ENCODE assay signal across 25 mouse cellular contexts in the genomic region with DNA sequence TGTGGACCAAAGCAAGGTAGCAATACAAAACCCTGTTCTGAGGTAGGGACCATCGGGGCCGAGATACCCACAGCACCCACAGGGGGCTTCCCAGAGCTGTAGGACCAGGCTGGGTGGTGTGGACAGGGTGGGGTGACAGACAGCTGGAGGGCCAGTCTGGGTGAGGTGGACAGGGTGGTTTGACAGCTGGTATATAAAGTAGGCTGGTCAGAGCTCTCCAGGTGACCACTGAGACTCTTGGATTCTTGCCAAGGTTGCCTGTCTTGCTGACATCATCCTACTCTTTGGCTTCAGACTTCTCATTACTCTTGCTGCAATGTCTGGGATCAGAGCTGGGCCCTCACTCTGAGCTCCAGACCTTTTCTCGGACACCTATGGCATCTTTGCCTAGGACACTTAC. TPM values are rescaled to one million over a fixed set of nuclear protein-coding genes. Genes with fewer than 3 reads are reported as not detected.
"Had no signal": no experiment of that assay in that cellular context is flagged by ENCODE, and none has a peak within 500 bp of the region (broad histone marks: within the 10 kb centered on the region; RNA-seq: fewer than 3 reads in every experiment).

No protein-coding gene starts in this region.

- H3K4me1 ChIP-seq: lung, embryonic 15.5 days; megakaryocyte, embryonic 14.5 days; midbrain, embryonic 13.5 days; midbrain, embryonic 15.5 days; neural tube, embryonic 12.5 days; stomach, embryonic 15.5 days had no signal

- H3K4me3 ChIP-seq: lung, embryonic 15.5 days; megakaryocyte, embryonic 14.5 days; midbrain, embryonic 13.5 days; midbrain, embryonic 15.5 days; neural tube, embryonic 12.5 days; stomach, embryonic 15.5 days had no signal

- H3K27me3 ChIP-seq: lung, embryonic 15.5 days; midbrain, embryonic 13.5 days; midbrain, embryonic 15.5 days; neural tube, embryonic 12.5 days; stomach, embryonic 15.5 days had no signal

- H3K4me2 ChIP-seq: lung, embryonic 15.5 days; midbrain, embryonic 11.5 days; midbrain, embryonic 13.5 days; midbrain, embryonic 15.5 days; neural tube, embryonic 12.5 days; stomach, embryonic 15.5 days had no signal

- H3K36me3 ChIP-seq: lung, embryonic 15.5 days; midbrain, embryonic 13.5 days; neural tube, embryonic 12.5 days; stomach, embryonic 15.5 days had no signal

- DNase-seq: liver, postnatal 0 days; lung, adult 2 months; lung, postnatal 14 days; lung, postnatal 36 days; right cerebral cortex, postnatal 14 days; thymus, adult 2 months; thymus, postnatal 25 days; thymus, postnatal 4 days had no signal

- H3K27ac ChIP-seq: lung, embryonic 15.5 days; macrophage; midbrain, embryonic 13.5 days; midbrain, embryonic 15.5 days; neural tube, embryonic 12.5 days; stomach, embryonic 15.5 days; stomach, postnatal 0 days had no signal

- H3K9me3 ChIP-seq: lung, embryonic 15.5 days; megakaryocyte, embryonic 14.5 days; midbrain, embryonic 13.5 days; midbrain, embryonic 15.5 days; neural tube, embryonic 12.5 days; stomach, embryonic 15.5 days had no signal

- H3K9ac ChIP-seq: liver, postnatal 0 days; lung, embryonic 15.5 days; midbrain, embryonic 13.5 days; midbrain, embryonic 15.5 days; neural tube, embryonic 12.5 days; stomach, embryonic 15.5 days had no signal

- ATAC-seq: liver, postnatal 0 days; lung, postnatal 0 days; midbrain, embryonic 13.5 days; midbrain, embryonic 15.5 days had no signal

RNA-seq across cellular contexts. Expression of gene AL607142.1, which starts 41.6 kb away (rescaled TPM):
- total RNA-seq: megakaryocyte progenitor cell, adult 5-6 weeks; midbrain, postnatal 0 days; monocyte, adult 5-6 weeks; neutrophil, adult 5-6 weeks had no signal
- polyA plus RNA-seq: liver, postnatal 0 days; lung, adult 2 months; lung, embryonic 15.5 days; lung, postnatal 0 days; macrophage; midbrain, embryonic 11.5 days; midbrain, embryonic 13.5 days; midbrain, embryonic 15.5 days; midbrain, postnatal 0 days; neural tube, embryonic 12.5 days; neural tube, embryonic 14.5 days; spleen, adult 2 months; stomach, embryonic 15.5 days; stomach, postnatal 0 days; testis, adult 2 months; thymus, adult 2 months had no signal

RNA-seq across cellular contexts. Expression of gene Edn2, which starts 54.6 kb away (rescaled TPM):
- total RNA-seq: megakaryocyte progenitor cell, adult 5-6 weeks; midbrain, postnatal 0 days; monocyte, adult 5-6 weeks; neutrophil, adult 5-6 weeks had no signal
- polyA plus RNA-seq: macrophage; midbrain, embryonic 11.5 days; midbrain, embryonic 13.5 days; neural tube, embryonic 12.5 days; spleen, adult 2 months; testis, adult 2 months had no signal
